Mouse (Mus musculus) forebrain, embryonic 16.5 days (tissue): ENCODE measurements around the gene Nr1i2. TPM values are rescaled to one million over a fixed set of nuclear protein-coding genes. Genes with fewer than 3 reads are reported as not detected.
A peak's percentile ranks its signal among the peaks of the same experiment; 100 is the strongest.

Experiments
- ATAC-seq: fragments of 200-750 bp; cut with Nextera tagmentation; 2 replicates; pipeline ENCODE4 v1.8.0; 2017; ENCODE audit warnings: mild to moderate bottlenecking, moderate library complexity
- H3K27ac ChIP-seq: fragments of 300-500 bp; sonication (generic); 2 replicates; pipeline ENCODE4 v1.5.1; 2014; ENCODE audit warnings: low read length, control low read depth
- H3K27me3 ChIP-seq: fragments of 300-500 bp; sonication (generic); replicated peaks from 2 replicates; pipeline ENCODE4 v1.6.1; 2014; ENCODE audit warnings: low read length; ENCODE audit not compliant: control insufficient read depth, insufficient read depth
- H3K36me3 ChIP-seq: fragments of 300-500 bp; sonication (generic); 2 replicates; pipeline ENCODE4 v1.6.1; 2014; ENCODE audit not compliant: control insufficient read depth, insufficient read depth
- H3K4me1 ChIP-seq: fragments of 300-500 bp; sonication (generic); replicated peaks from 2 replicates; pipeline ENCODE4 v1.6.1; 2014; ENCODE audit warnings: low read length; ENCODE audit not compliant: control insufficient read depth, insufficient read depth
- H3K4me2 ChIP-seq: fragments of 300-500 bp; sonication (generic); 2 replicates; pipeline ENCODE4 v1.6.1; 2014; ENCODE audit warnings: mild to moderate bottlenecking, low read length, control low read depth
- H3K4me3 ChIP-seq: fragments of 300-500 bp; sonication (generic); replicated peaks from 2 replicates; pipeline ENCODE4 v1.5.1; 2014; ENCODE audit warnings: mild to moderate bottlenecking, low read length, control low read depth
- H3K9ac ChIP-seq: fragments of 300-500 bp; sonication (generic); replicated peaks from 2 replicates; pipeline ENCODE4 v1.6.1; 2014; ENCODE audit warnings: low read depth, low read length, control low read depth
- H3K9me3 ChIP-seq: fragments of 300-500 bp; sonication (generic); 2 replicates; pipeline ENCODE4 v1.6.1; 2016; ENCODE audit warnings: low read length; ENCODE audit not compliant: control insufficient read depth
- WGBS: fragments of 180-500 bp; shearing (Covaris S2); extraction: QIAGEN DNeasy Blood & Tissue Kit; methylation state at CpG from one replicate; pipeline ENCODE4 v1.1.7; 2014; 5-methylcytosine and 5-hydroxymethylcytosine counted together
- polyA plus RNA-seq: library from polyadenylated mRNA; unstranded; fragments of >200 nt; fragmentation: Nextera tagmentation; extraction: Ambion mirVana; gene quantifications from 2 replicates; pipeline ENCODE4 v1.2.1, GENCODE M21; 2015

Gene Nr1i2
- polyA plus RNA-seq, 1 experiment from 2014 or later: not detected

GRCm38 (mm10) chr16:38274737-38275136, 19.9 kb downstream of the Nr1i2 start:
- WGBS: 79% methylated on average over 2 of the region's 2 CpGs

GRCm38 (mm10) chr16:38272483-38272882, 22.1 kb downstream of the Nr1i2 start:
- ATAC-seq: peak; percentile 43; the same call in 1 of the 2 replicates
- no peaks in the 10 kb centered on the region for H3K36me3 ChIP-seq
- H3K9me3 ChIP-seq: no peaks in the 10 kb centered on the region
- H3K4me3 ChIP-seq: no peak overlapping the region
- no peak overlapping the region for H3K9ac ChIP-seq
- no peak overlapping the region for H3K4me2 ChIP-seq
- H3K27ac ChIP-seq: no peak overlapping the region
- WGBS: 14% methylated on average over 5 of the region's 5 CpGs
- no peaks in the 10 kb centered on the region for H3K4me1 ChIP-seq
- H3K27me3 ChIP-seq: no peaks in the 10 kb centered on the region

More at GRCm38 (mm10) chr16:38274737-38275136, 19.9 kb downstream of the Nr1i2 start:
- Histone ChIP-seq H3K36me3 (no peaks in the 10 kb centered on the region), H3K27me3 (no peaks in the 10 kb centered on the region), H3K4me3 (no peak overlapping the region), H3K4me2 (no peak overlapping the region), H3K9me3 (no peaks in the 10 kb centered on the region), H3K9ac (no peak overlapping the region), H3K27ac (no peak overlapping the region), H3K4me1 (no peaks in the 10 kb centered on the region)
- no peak for ATAC-seq

GRCm38 (mm10) chr16:38271601-38272000, 23.0 kb downstream of the Nr1i2 start:
- H3K9ac ChIP-seq: no peak overlapping the region
- no peak for ATAC-seq
- H3K4me3 ChIP-seq: no peak overlapping the region
- H3K27ac ChIP-seq: no peak overlapping the region
- 88% methylated on average over 3 of the region's 3 CpGs for WGBS
- H3K9me3 ChIP-seq: no peaks in the 10 kb centered on the region
- no peaks in the 10 kb centered on the region for H3K36me3 ChIP-seq
- no peak overlapping the region for H3K4me2 ChIP-seq
- H3K4me1 ChIP-seq: no peaks in the 10 kb centered on the region
- H3K27me3 ChIP-seq: no peaks in the 10 kb centered on the region

- H3K9me3 ChIP-seq: no peaks in the 10 kb centered on the region
- H3K4me2 ChIP-seq: no peak overlapping the region
- H3K4me1 ChIP-seq: no peaks in the 10 kb centered on the region
- WGBS: 94% methylated on average over 9 of the region's 9 CpGs
- no peaks in the 10 kb centered on the region for H3K36me3 ChIP-seq
- no peak overlapping the region for H3K9ac ChIP-seq
- no peak overlapping the region for H3K4me3 ChIP-seq
- ATAC-seq: no peak
- H3K27ac ChIP-seq: no peak overlapping the region
- no peaks in the 10 kb centered on the region for H3K27me3 ChIP-seq
These were observed 38.7 kb downstream of the Nr1i2 start for GRCm38 (mm10) chr16:38255927-38256326.

- no peaks in the 10 kb centered on the region for H3K4me1 ChIP-seq
- no peaks in the 10 kb centered on the region for H3K9me3 ChIP-seq
- no peak overlapping the region for H3K4me2 ChIP-seq
- no peak overlapping the region for H3K9ac ChIP-seq
- no peaks in the 10 kb centered on the region for H3K36me3 ChIP-seq
- H3K27me3 ChIP-seq: no peaks in the 10 kb centered on the region
- 80% methylated on average over 4 of the region's 4 CpGs for WGBS
- no peak overlapping the region for H3K4me3 ChIP-seq
- no peak overlapping the region for H3K27ac ChIP-seq
- no peak for ATAC-seq
These were observed 39.5 kb downstream of the Nr1i2 start for GRCm38 (mm10) chr16:38255107-38255506.

GRCm38 (mm10) chr16:38254001-38254400, 40.6 kb downstream of the Nr1i2 start:
- 80% methylated on average over 14 of the region's 14 CpGs for WGBS

GRCm38 (mm10) chr16:38250467-38250866, 44.2 kb downstream of the Nr1i2 start:
- no peak overlapping the region for H3K9ac ChIP-seq
- H3K9me3 ChIP-seq: no peaks in the 10 kb centered on the region
- H3K4me2 ChIP-seq: no peak overlapping the region
- no peak overlapping the region for H3K4me3 ChIP-seq
- H3K27me3 ChIP-seq: no peaks in the 10 kb centered on the region
- 94% methylated on average over 6 of the region's 6 CpGs for WGBS
- H3K4me1 ChIP-seq: no peaks in the 10 kb centered on the region
- ATAC-seq: no peak
- peaks cover 3% of the 10 kb centered on the region; the same call in 1 of the 2 replicates for H3K36me3 ChIP-seq
- H3K27ac ChIP-seq: no peak overlapping the region

More at GRCm38 (mm10) chr16:38254001-38254400, 40.6 kb downstream of the Nr1i2 start:
- Histone ChIP-seq H3K4me1 (no peaks in the 10 kb centered on the region), H3K36me3 (no peaks in the 10 kb centered on the region), H3K9me3 (no peaks in the 10 kb centered on the region), H3K27ac (no peak overlapping the region), H3K4me2 (no peak overlapping the region), H3K27me3 (no peaks in the 10 kb centered on the region), H3K4me3 (no peak overlapping the region), H3K9ac (no peak overlapping the region)
- ATAC-seq: no peak

GRCm38 (mm10) chr16:38248331-38248961, 46.2 kb downstream of the Nr1i2 start:
- Histone ChIP-seq H3K4me1 (no peaks in the 10 kb centered on the region), H3K36me3 (peaks cover 4% of the 10 kb centered on the region; the same call in 1 of the 2 replicates), H3K9me3 (no peaks in the 10 kb centered on the region), H3K27me3 (no peaks in the 10 kb centered on the region), H3K27ac (no peak overlapping the region), H3K4me2 (no peak overlapping the region), H3K9ac (no peak overlapping the region), H3K4me3 (no peak overlapping the region)
- no peak for ATAC-seq
- 63% methylated on average over 13 of the region's 13 CpGs for WGBS

- Histone ChIP-seq H3K4me2 (no peak overlapping the region), H3K36me3 (peaks cover 8% of the 10 kb centered on the region), H3K27me3 (no peaks in the 10 kb centered on the region), H3K9ac (no peak overlapping the region), H3K9me3 (no peaks in the 10 kb centered on the region), H3K4me3 (no peak overlapping the region), H3K27ac (no peak overlapping the region), H3K4me1 (no peaks in the 10 kb centered on the region)
- no peak for ATAC-seq
- 82% methylated on average over 5 of the region's 5 CpGs for WGBS
These were observed 48.6 kb downstream of the Nr1i2 start for GRCm38 (mm10) chr16:38245849-38246585.
